Mouse (Mus musculus) midbrain, embryonic 14.5 days (tissue): Measurements from ENCODE around the gene Defb41. TPM values are rescaled to one million over a fixed set of nuclear protein-coding genes. Genes with fewer than 3 reads are reported as not detected.

ENCODE experiments used
- ATAC-seq: fragments of 200-750 bp; cut with Nextera tagmentation; 2 replicates; pipeline ENCODE4 v1.8.0; 2017; ENCODE audit warnings: moderate number of reproducible peaks, moderate library complexity; ENCODE audit not compliant: low FRiP score, low TSS enrichment
- DNase-seq: peaks from one replicate; pipeline ENCODE4 v3.0.0-alpha.2; 2015
- H3K27ac ChIP-seq: fragments of 300-500 bp; sonication (generic); replicated peaks from 2 replicates; pipeline ENCODE4 v1.5.1; 2014; ENCODE audit warnings: mild to moderate bottlenecking, low read depth, low read length, moderate library complexity
- H3K27me3 ChIP-seq: fragments of 300-500 bp; sonication (generic); 2 replicates; pipeline ENCODE4 v1.6.1; 2014; ENCODE audit warnings: low read length, control low read depth, mixed read lengths; ENCODE audit not compliant: control insufficient read depth, insufficient read depth
- H3K36me3 ChIP-seq: fragments of 300-500 bp; sonication (generic); 2 replicates; pipeline ENCODE4 v1.6.1; 2014; ENCODE audit warnings: low read length, control low read depth; ENCODE audit not compliant: control insufficient read depth, insufficient read depth
- H3K4me1 ChIP-seq: fragments of 300-500 bp; sonication (generic); 2 replicates; pipeline ENCODE4 v1.6.1; 2014; ENCODE audit warnings: mild to moderate bottlenecking, antibody characterized with exemption, low read length, control low read depth; ENCODE audit not compliant: control insufficient read depth, insufficient read depth
- H3K4me2 ChIP-seq: fragments of 300-500 bp; sonication (generic); 2 replicates; pipeline ENCODE4 v1.6.1; 2014; ENCODE audit warnings: mild to moderate bottlenecking, low read length, moderate library complexity
- H3K4me3 ChIP-seq: fragments of 300-500 bp; sonication (generic); replicated peaks from 2 replicates; pipeline ENCODE4 v1.5.1; 2014; ENCODE audit warnings: low read depth, low read length
- H3K9ac ChIP-seq: fragments of 300-500 bp; sonication (generic); replicated peaks from 2 replicates; pipeline ENCODE4 v1.6.1; 2014; ENCODE audit warnings: mild to moderate bottlenecking, low read length, moderate library complexity
- H3K9me3 ChIP-seq: fragments of 300-500 bp; sonication (generic); 2 replicates; pipeline ENCODE4 v1.6.1; 2016; ENCODE audit warnings: low read length, control low read depth, mixed read lengths; ENCODE audit not compliant: control insufficient read depth
- WGBS: fragments of 180-500 bp; shearing (Covaris S2); extraction: QIAGEN DNeasy Blood & Tissue Kit; methylation state at CpG from one replicate; pipeline ENCODE4 v1.1.7; 2014; 5-methylcytosine and 5-hydroxymethylcytosine counted together
- polyA plus RNA-seq: library from polyadenylated mRNA; unstranded; fragments of >200 nt; fragmentation: Nextera tagmentation; extraction: Ambion mirVana; gene quantifications from 2 replicates; pipeline ENCODE4 v1.2.1, GENCODE M21; 2014

The Defb41 gene
- polyA plus RNA-seq, result not detected in 2 replicates

GRCm38 (mm10) chr1:18265038-18265437 is at the start of gene Defb41:
Defb41 (minus strand) TSS chr1:18265138.
- H3K36me3 ChIP-seq, result no peaks in the 10 kb centered on the region
- ATAC-seq, result no peak
- H3K27me3 ChIP-seq, result no peaks in the 10 kb centered on the region
- H3K4me3 ChIP-seq, result no peak within 1 kb of the TSS
- no peak within 1 kb of the TSS for H3K9ac ChIP-seq
- H3K27ac ChIP-seq, result no peak within 1 kb of the TSS
- no peak within 1 kb of the TSS for H3K4me2 ChIP-seq
- no peak for DNase-seq
- no peaks in the 10 kb centered on the region for H3K9me3 ChIP-seq
- no peaks in the 10 kb centered on the region for H3K4me1 ChIP-seq

- WGBS, result 85% methylated on average over 4 of the region's 4 CpGs
- ATAC-seq (no peak), DNase-seq (no peak)
- H3K9me3 ChIP-seq, result no peaks in the 10 kb centered on the region
- H3K27me3 ChIP-seq, result no peaks in the 10 kb centered on the region
- 0 out of 2 replicates have a peak, but pooled peaks cover 4% of the 10 kb centered on the region for H3K4me1 ChIP-seq
- no peak overlapping the region for H3K9ac ChIP-seq
- H3K27ac ChIP-seq, result no peak overlapping the region
- H3K4me2 ChIP-seq, result no peak overlapping the region
- no peaks in the 10 kb centered on the region for H3K36me3 ChIP-seq
- no peak overlapping the region for H3K4me3 ChIP-seq
Measured at GRCm38 (mm10) chr1:18308474-18308829, 43.5 kb upstream of the Defb41 start.

GRCm38 (mm10) chr1:18307545-18308473 is 42.9 kb upstream of the Defb41 start:
- DNase-seq (peak; percentile 69), ATAC-seq (peak; percentile 83)
- no peaks in the 10 kb centered on the region for H3K36me3 ChIP-seq
- no peaks in the 10 kb centered on the region for H3K9me3 ChIP-seq
- no peak overlapping the region for H3K9ac ChIP-seq
- H3K4me3 ChIP-seq, result no peak overlapping the region
- H3K27me3 ChIP-seq, result no peaks in the 10 kb centered on the region
- H3K27ac ChIP-seq, result no peak overlapping the region
- H3K4me2 ChIP-seq, result no peak overlapping the region
- WGBS, result 65% methylated on average over 12 of the region's 12 CpGs
- H3K4me1 ChIP-seq, result 0 out of 2 replicates have a peak, but pooled peaks cover 4% of the 10 kb centered on the region

GRCm38 (mm10) chr1:18292515-18292914 is 27.6 kb upstream of the Defb41 start:
- Histone ChIP-seq H3K4me3 (no peak overlapping the region), H3K36me3 (no peaks in the 10 kb centered on the region), H3K27ac (no peak overlapping the region), H3K27me3 (no peaks in the 10 kb centered on the region), H3K9ac (no peak overlapping the region), H3K9me3 (no peaks in the 10 kb centered on the region), H3K4me1 (no peaks in the 10 kb centered on the region), H3K4me2 (no peak overlapping the region)
- no peak for ATAC-seq
- WGBS, result 43% methylated on average over 4 of the region's 4 CpGs
- no peak for DNase-seq

GRCm38 (mm10) chr1:18288860-18289259 is 23.9 kb upstream of the Defb41 start:
- H3K27ac ChIP-seq, result no peak overlapping the region
- no peak overlapping the region for H3K4me2 ChIP-seq
- DNase-seq (peak; percentile 13), ATAC-seq (no peak)
- no peaks in the 10 kb centered on the region for H3K36me3 ChIP-seq
- 40% methylated on average over 3 of the region's 3 CpGs for WGBS
- no peak overlapping the region for H3K9ac ChIP-seq
- H3K9me3 ChIP-seq, result no peaks in the 10 kb centered on the region
- H3K27me3 ChIP-seq, result no peaks in the 10 kb centered on the region
- H3K4me1 ChIP-seq, result no peaks in the 10 kb centered on the region
- H3K4me3 ChIP-seq, result no peak overlapping the region

- Histone ChIP-seq H3K27ac (no peak overlapping the region), H3K36me3 (no peaks in the 10 kb centered on the region), H3K4me2 (no peak overlapping the region), H3K9ac (no peak overlapping the region), H3K4me1 (no peaks in the 10 kb centered on the region), H3K9me3 (no peaks in the 10 kb centered on the region; the same call in 1 of the 2 replicates), H3K27me3 (no peaks in the 10 kb centered on the region), H3K4me3 (no peak overlapping the region)
- ATAC-seq (no peak), DNase-seq (no peak)
Measured at GRCm38 (mm10) chr1:18287371-18287770, 22.4 kb upstream of the Defb41 start.

GRCm38 (mm10) chr1:18271095-18271494 is 6.2 kb upstream of the Defb41 start:
- Histone ChIP-seq H3K9ac (no peak overlapping the region), H3K27ac (no peak overlapping the region), H3K4me1 (no peaks in the 10 kb centered on the region), H3K27me3 (no peaks in the 10 kb centered on the region), H3K4me3 (no peak overlapping the region), H3K36me3 (no peaks in the 10 kb centered on the region), H3K9me3 (no peaks in the 10 kb centered on the region), H3K4me2 (no peak overlapping the region)
- DNase-seq (no peak), ATAC-seq (no peak)
- 93% methylated on average over 4 of the region's 4 CpGs for WGBS

DNA sequence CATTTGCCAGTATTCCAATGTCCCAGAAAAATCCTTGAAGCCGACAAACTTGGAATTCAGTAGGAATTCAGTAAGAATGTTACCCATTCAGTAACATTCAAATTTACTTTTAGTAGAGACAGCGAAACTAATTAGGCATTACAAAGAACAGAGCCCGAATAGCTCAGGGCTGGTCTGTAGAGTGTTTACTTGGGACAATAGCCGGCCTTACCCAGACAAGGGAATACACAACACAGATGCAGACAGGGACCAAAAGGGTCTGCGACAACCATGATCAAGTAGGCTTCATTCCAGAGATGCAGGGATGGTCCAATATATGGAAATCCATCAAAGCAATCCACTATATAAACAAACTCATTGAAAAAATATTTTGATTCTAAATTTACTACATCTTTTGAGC is 3.9 kb upstream of the Defb41 start:
- Histone ChIP-seq H3K9ac (no peak overlapping the region), H3K27ac (no peak overlapping the region), H3K36me3 (no peaks in the 10 kb centered on the region), H3K9me3 (no peaks in the 10 kb centered on the region), H3K4me2 (no peak overlapping the region), H3K4me1 (no peaks in the 10 kb centered on the region), H3K4me3 (no peak overlapping the region), H3K27me3 (no peaks in the 10 kb centered on the region)
- WGBS, result 44% methylated on average over 5 of the region's 5 CpGs
- no peak for ATAC-seq
- DNase-seq, result no peak
